Mouse (Mus musculus) heart, adult 2 months (tissue): ENCODE results near the gene Fam214a. TPM values are rescaled to one million over a fixed set of nuclear protein-coding genes. Genes with fewer than 3 reads are reported as not detected.

Experiments used
- DNase-seq, 2 experiments: peaks; one replicate each; pipeline ENCODE4 v3.0.0; 2021
- H3K27ac ChIP-seq: fragments of 200-600 bp; 2 replicates; pipeline ENCODE4 v1.8.1; 2022
- H3K27me3 ChIP-seq: fragments of 200-500 bp; 2 replicates; pipeline ENCODE4 v1.6.1; 2012; ENCODE audit warnings: mild to moderate bottlenecking, low read length, inconsistent platforms, mixed read lengths; ENCODE audit not compliant: control insufficient read depth, insufficient read depth
- H3K36me3 ChIP-seq: fragments of 200-500 bp; 2 replicates; pipeline ENCODE4 v1.6.1; 2012; ENCODE audit warnings: low read length, inconsistent platforms; ENCODE audit not compliant: control insufficient read depth, insufficient read depth
- H3K4me1 ChIP-seq: fragments of 200-500 bp; 2 replicates; pipeline ENCODE4 v1.6.1; 2011; ENCODE audit warnings: low read length; ENCODE audit not compliant: control insufficient read depth, insufficient read depth
- H3K4me3 ChIP-seq: fragments of 200-600 bp; 2 replicates; pipeline ENCODE4 v1.8.1; 2022
- H3K79me2 ChIP-seq: fragments of 200-500 bp; replicated peaks from 2 replicates; pipeline ENCODE4 v1.6.1; 2012; ENCODE audit warnings: mild to moderate bottlenecking, inconsistent platforms, low read length, moderate library complexity, mixed read lengths; ENCODE audit not compliant: control insufficient read depth, insufficient read depth
- H3K9ac ChIP-seq: fragments of 200-500 bp; 2 replicates; pipeline ENCODE4 v1.6.1; 2012; ENCODE audit warnings: low read depth, mild to moderate bottlenecking, control low read depth, inconsistent platforms, low read length, mixed read lengths
- CTCF ChIP-seq: fragments of 200-600 bp; IDR thresholded peaks from 2 replicates; pipeline ENCODE4 v1.8.1; 2022; ENCODE audit warnings: antibody characterized with exemption, mild to moderate bottlenecking, moderate library complexity
- EP300 ChIP-seq: fragments of 200-500 bp; IDR thresholded peaks from 2 replicates; pipeline ENCODE4 v1.6.1; 2011; ENCODE audit warnings: low read depth, low read length, control low read depth; ENCODE audit not compliant: insufficient read depth
- POLR2A ChIP-seq: fragments of 200-500 bp; IDR thresholded peaks from 2 replicates; pipeline ENCODE4 v1.6.1; 2011; ENCODE audit warnings: mild to moderate bottlenecking, low read depth, low read length, control low read depth; ENCODE audit not compliant: insufficient read depth
- WGBS: fragments of 180-500 bp; shearing (Covaris S2); methylation state at CpG from one replicate; pipeline ENCODE4 v1.1.7; 2018; 5-methylcytosine and 5-hydroxymethylcytosine counted together
- intact Hi-C: fragments of 180-260 bp; cut with DNase I; formaldehyde crosslinking; loops from one replicate; pipeline ENCODE4 v1.15.1; 2025
- polyA plus RNA-seq: library from polyadenylated mRNA; depleted of rRNA; stranded (reverse); fragments of >200 nt; gene quantifications from 2 replicates; pipeline ENCODE4 v1.2.3, GENCODE M21; 2012
- total RNA-seq, 2 experiments: library from RNA; stranded (reverse); gene quantifications; 2 replicates each; pipeline ENCODE4 v1.2.3; 2021

The Fam214a gene
- total and polyA plus RNA-seq, 3 experiments = 10.7 to 30.2 (median 20.6) TPM

- under 1% methylated on average over 10 of the region's 10 CpGs for WGBS
- intact Hi-C loops = loop anchor here (5.0 kb wide), 2 partner anchors 86 to 131 kb away; partner anchors contain the start of gene Fam214a
- Histone ChIP-seq H3K9ac (peak overlapping the region; percentile 92), H3K4me1 (peaks cover 4% of the 10 kb centered on the region), H3K36me3 (peaks cover 18% of the 10 kb centered on the region), H3K4me3 (peak overlapping the region; percentile 88), H3K27me3 (no peaks in the 10 kb centered on the region), H3K27ac (peak overlapping the region; percentile 78), H3K79me2 (peaks cover 2% of the 10 kb centered on the region; the same call in 1 of the 2 replicates)
- TF ChIP-seq POLR2A = no peak
- no peak for TF ChIP-seq CTCF
- no peak for TF ChIP-seq EP300
- no peak for DNase-seq
These were observed 85.6 kb downstream of the Fam214a start for GRCm38 (mm10) chr9:75038357-75038688.

GRCm38 (mm10) chr9:75040566-75040965 lies 87.9 kb downstream of the Fam214a start:
- DNase-seq = no peak
- Histone ChIP-seq H3K27ac (peak overlapping the region; percentile 18; the same call in 1 of the 2 replicates), H3K4me3 (no peak overlapping the region), H3K9ac (no peak overlapping the region), H3K79me2 (peaks cover 3% of the 10 kb centered on the region), H3K4me1 (peaks cover 4% of the 10 kb centered on the region), H3K27me3 (no peaks in the 10 kb centered on the region), H3K36me3 (peaks cover 20% of the 10 kb centered on the region)
- WGBS = 80% methylated on average over 2 of the region's 2 CpGs
- intact Hi-C loops = no loop called here
- TF ChIP-seq CTCF = no peak
- TF ChIP-seq EP300 = no peak
- no peak for TF ChIP-seq POLR2A

GRCm38 (mm10) chr9:75041840-75042525 lies 89.3 kb downstream of the Fam214a start:
- intact Hi-C loops = no loop called here
- Histone ChIP-seq H3K27me3 (no peaks in the 10 kb centered on the region), H3K27ac (no peak overlapping the region), H3K4me3 (no peak overlapping the region), H3K36me3 (peaks cover 28% of the 10 kb centered on the region), H3K9ac (no peak overlapping the region), H3K4me1 (peaks cover 4% of the 10 kb centered on the region), H3K79me2 (peaks cover 3% of the 10 kb centered on the region)
- 68% methylated on average over 2 of the region's 2 CpGs for WGBS
- TF ChIP-seq CTCF (no peak), EP300 (no peak), POLR2A (no peak)
- no peak for DNase-seq

- Histone ChIP-seq H3K27ac (no peak overlapping the region), H3K4me3 (no peak overlapping the region), H3K9ac (no peak overlapping the region), H3K4me1 (peaks cover 7% of the 10 kb centered on the region), H3K79me2 (peaks cover 5% of the 10 kb centered on the region), H3K36me3 (peaks cover 32% of the 10 kb centered on the region), H3K27me3 (no peaks in the 10 kb centered on the region)
- no peak for TF ChIP-seq CTCF
- no peak for TF ChIP-seq POLR2A
- TF ChIP-seq EP300 = no peak
- no peak for DNase-seq
- 85% methylated on average over 2 of the region's 2 CpGs for WGBS
- intact Hi-C loops = no loop called here
These were observed 90.5 kb downstream of the Fam214a start for GRCm38 (mm10) chr9:75043191-75043590.

GRCm38 (mm10) chr9:75047079-75047478 lies 94.4 kb downstream of the Fam214a start:
- TF ChIP-seq POLR2A = no peak
- TF ChIP-seq EP300 = no peak
- no peak for TF ChIP-seq CTCF
- Histone ChIP-seq H3K9ac (no peak overlapping the region), H3K36me3 (peaks cover 18% of the 10 kb centered on the region), H3K27me3 (no peaks in the 10 kb centered on the region), H3K4me1 (peaks cover 4% of the 10 kb centered on the region), H3K27ac (no peak overlapping the region), H3K4me3 (no peak overlapping the region), H3K79me2 (peaks cover 5% of the 10 kb centered on the region)
- no peak for DNase-seq
- intact Hi-C loops = loop anchor here (5.0 kb wide), 2 partner anchors 150 to 265 kb away; no protein-coding TSS in a partner anchor

GRCm38 (mm10) chr9:75049100-75049499 lies 96.4 kb downstream of the Fam214a start:
- Histone ChIP-seq H3K4me1 (peaks cover 4% of the 10 kb centered on the region), H3K27ac (no peak overlapping the region), H3K27me3 (no peaks in the 10 kb centered on the region), H3K36me3 (peaks cover 13% of the 10 kb centered on the region), H3K4me3 (no peak overlapping the region), H3K79me2 (peaks cover 3% of the 10 kb centered on the region), H3K9ac (no peak overlapping the region)
- DNase-seq = peak in 1 of 2 experiments; percentile 36
- intact Hi-C loops = loop anchor here (5.0 kb wide), 2 partner anchors 148 to 263 kb away; no protein-coding TSS in a partner anchor
- no peak for TF ChIP-seq POLR2A
- TF ChIP-seq CTCF = no peak
- TF ChIP-seq EP300 = no peak
- 56% methylated on average over 3 of the region's 3 CpGs for WGBS
